Mouse (Mus musculus) activated CD4-positive, CD25-positive, alpha-beta regulatory T cell, adult 4 months (primary cell): Measurements from ENCODE around the gene Oxsr1. TPM values are rescaled to one million over a fixed set of nuclear protein-coding genes. Genes with fewer than 3 reads are reported as not detected.
"Not testable (repeated sequence)": the region's sequence is repeated elsewhere in the genome, so short reads cannot be mapped to it uniquely, and the experiment has no call there.

ENCODE experiments used
- ATAC-seq: one replicate; pipeline ENCODE4 v1.8.0; 2017
- polyA plus RNA-seq, 2 experiments: library from polyadenylated mRNA; unstranded; fragments of 100-300 nt; shearing (Covaris generic); gene quantifications; one replicate each; pipeline ENCODE4 v1.2.1; 2017

The Oxsr1 gene
- polyA plus RNA-seq, 2 experiments from 2014 or later, result 7.0 to 7.2 TPM

GRCm38 (mm10) chr9:119337842-119338241, 15.6 kb upstream of the Oxsr1 start:
- no peak for ATAC-seq

DNA sequence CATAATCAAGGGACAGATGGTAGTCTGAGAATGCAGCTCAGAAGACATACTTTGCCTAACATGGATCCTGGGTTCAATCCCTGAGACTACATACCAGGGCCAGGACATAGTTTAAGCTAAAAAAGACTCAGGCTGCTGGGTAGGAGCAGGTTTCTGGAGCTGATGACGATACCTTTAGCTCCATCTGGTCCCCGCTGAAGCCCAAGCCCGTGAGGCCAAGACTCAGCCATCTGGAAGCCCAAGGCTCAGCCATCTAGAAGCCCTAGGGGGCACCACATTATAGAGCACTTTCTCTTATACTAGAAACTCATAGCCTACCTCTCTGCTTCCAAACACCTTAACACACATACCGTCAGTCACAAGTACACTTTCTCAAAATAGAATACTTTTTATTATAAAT, 13.3 kb upstream of the Oxsr1 start:
- ATAC-seq, result no peak

DNA sequence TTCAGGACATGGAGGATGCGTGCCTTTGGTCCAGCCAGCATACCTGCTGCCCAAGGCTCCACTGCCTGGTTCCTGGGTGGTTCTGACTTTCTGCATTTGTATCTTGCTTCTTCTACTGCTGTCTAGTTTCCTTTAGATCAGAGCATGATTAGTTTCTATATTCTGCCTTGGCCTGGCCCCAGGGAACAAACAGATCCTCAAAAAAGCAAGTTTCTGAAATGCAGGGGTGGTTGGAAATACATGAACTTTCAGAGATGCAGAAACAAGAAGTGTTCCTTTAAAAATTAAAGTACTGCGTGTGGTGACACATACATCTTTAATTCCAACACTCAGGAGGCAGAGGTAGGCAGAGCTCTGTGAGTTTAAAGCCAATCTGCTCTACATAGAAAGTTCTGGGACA, 12.6 kb upstream of the Oxsr1 start:
- no peak for ATAC-seq

DNA sequence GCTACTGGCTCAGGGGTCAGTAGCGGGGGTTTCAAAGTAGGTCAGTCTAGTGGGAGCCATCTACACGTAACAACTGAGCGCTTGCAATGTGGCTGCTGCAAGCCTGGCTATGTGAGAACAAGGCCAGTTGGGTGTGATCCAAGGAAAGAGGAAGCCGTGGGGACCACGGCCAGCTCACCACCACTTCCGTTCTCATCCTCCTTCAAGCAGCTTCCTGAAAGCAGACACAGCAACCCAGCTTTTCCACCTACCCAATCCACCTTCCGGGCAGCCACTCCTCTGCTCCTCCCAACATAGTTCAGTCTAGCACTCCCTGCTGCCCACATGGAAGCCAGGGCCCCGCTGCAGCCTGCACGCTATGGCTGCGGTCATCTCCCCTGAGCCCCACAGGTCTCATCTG, 12.1 kb upstream of the Oxsr1 start:
- peak; percentile 70 for ATAC-seq

- no peak for ATAC-seq
Observed at GRCm38 (mm10) chr9:119330186-119330963, 8.1 kb upstream of the Oxsr1 start.

DNA sequence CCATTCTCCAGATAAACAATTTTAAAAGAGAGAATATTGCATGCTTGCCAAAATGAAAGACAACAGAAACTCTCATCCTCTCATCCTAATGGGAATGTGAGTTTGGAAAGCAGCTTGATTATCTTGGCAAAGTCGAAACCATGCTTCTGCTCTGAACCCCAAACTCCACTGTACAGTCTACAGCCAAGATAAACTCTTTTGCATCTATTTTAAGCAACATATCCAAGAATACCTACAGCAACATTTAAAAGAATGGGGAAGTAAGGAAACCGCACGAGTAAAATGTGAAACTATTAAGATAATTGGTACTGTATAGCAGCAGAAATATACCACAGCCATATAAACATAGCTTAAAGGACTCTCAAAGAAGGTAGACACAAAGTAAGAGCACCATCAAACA, 6.3 kb upstream of the Oxsr1 start:
- no peak for ATAC-seq

GRCm38 (mm10) chr9:119324130-119324529, 1.9 kb upstream of the Oxsr1 start:
- no peak for ATAC-seq

DNA sequence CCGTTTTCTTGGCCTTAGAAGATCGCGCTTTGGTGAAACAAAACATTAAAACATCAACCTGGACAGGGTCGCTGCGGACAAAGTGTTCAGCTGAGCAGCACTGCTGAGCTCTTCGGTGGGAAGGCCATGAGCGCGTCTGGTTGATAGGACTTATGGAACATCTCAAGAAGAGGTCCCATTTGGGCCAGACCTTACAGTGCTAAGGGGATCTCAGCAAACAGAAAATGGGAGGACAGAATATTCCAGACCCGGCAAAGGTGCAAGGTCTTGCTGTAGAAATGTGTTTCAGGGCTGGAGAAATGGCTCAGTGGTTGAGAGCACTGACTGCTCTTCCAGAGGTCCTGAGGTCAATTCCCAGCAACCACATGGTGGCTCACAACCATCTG, 1.0 kb upstream of the Oxsr1 start:
- no peak for ATAC-seq

DNA sequence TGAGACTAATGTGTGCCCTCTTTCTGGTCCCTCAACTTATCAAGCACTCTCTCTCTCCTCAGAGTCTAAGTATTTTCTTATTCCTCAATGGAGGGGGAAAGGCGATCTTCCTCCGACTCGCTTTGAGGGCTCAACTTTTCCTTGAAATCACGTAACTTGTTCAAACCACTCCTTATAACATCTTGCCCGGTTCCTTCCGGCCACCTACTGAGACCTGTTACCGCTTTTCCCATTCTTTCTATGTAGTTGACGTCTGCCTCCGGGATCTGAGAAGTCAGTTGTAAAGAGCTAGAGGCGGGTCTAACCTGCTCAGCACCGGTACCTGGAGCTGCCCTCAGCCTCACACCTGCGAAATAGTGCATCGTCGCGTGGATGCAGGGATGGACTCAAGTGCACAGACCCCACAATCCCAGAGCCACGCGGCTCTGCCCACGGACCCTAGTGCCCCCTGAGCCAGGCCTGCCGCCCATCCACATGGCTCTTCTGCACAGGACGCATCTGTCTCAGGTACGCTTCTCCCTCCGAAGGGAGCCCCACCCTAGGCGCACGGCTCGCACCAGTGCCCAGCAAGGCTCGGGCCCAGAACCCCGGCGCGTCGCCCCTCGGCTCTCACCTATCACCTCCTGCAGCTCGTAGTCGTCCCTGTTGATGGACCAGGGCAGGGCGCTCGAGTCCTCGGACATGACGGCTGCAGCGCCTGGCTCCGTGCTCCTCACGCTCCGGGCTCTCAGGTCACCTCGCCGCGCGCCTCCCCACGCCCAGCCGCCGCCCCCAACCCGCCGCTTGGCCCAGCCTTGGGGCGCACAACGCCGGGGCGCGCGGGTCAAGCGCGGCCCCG, 616 bp downstream of the Oxsr1 start:
- no peak for ATAC-seq

DNA sequence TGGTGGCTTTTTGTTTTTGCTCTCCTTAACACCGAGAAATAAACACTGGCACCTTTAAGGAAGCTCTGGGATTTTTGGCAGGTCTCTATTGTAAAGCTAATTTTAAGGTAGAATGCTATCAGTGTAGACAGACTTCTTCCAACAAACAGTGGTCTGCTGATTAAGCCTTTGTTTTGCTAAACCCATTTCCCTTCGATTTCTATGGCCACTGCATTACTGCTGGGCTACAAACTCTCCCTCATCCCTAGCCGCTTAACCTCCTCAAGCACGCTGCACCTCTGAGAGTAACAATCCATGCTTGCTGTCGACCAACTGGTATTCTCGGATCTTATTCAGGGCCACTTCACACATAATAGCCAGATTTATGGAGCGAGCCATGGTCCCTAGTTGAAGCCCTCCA, 1.3 kb downstream of the Oxsr1 start:
- no peak for ATAC-seq

- no peak for ATAC-seq
Observed at GRCm38 (mm10) chr9:119320446-119320845, 1.8 kb downstream of the Oxsr1 start.

DNA sequence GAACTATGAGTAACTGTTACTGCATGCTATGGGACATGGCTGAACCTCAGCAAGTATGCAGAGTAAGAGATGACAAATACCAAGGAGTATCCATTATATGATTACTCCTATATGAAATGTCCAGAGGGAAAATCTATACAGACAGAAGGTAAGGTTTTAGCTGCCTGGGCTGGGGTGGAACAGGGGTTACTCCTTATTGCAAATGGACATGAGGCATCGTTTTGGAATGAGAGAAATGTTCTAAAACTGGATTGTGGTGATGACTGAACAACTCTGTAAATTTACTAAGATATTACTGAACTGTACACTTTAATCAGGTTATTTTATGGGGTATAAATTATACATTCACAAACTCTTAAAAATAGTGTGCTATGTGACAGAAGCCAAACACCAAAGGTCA, 3.3 kb downstream of the Oxsr1 start:
- no peak for ATAC-seq

GRCm38 (mm10) chr9:119313096-119313495, 9.1 kb downstream of the Oxsr1 start:
- ATAC-seq, result no peak

- ATAC-seq, result no peak
Observed at GRCm38 (mm10) chr9:119309067-119309466, 13.2 kb downstream of the Oxsr1 start.

DNA sequence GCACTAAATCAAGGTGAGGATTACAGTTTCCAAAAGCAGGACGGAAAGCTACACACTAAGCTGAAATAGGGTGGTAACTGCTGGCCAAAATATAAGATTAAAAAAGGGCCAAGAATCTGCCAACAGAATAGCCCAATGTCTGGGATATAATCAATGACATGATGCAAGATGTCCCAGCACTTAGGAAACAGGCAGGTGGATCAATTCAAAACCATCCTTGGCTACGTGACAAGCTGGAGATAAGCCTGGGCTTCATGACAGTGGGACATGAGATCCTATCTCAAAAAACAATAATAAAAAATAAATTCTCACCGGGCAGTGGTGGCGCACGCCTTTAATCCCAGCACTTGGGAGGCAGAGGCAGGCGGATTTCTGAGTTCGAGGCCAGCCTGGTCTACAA, 16.4 kb downstream of the Oxsr1 start:
- ATAC-seq, result no peak

GRCm38 (mm10) chr9:119298563-119298962, 23.7 kb downstream of the Oxsr1 start:
- ATAC-seq, result no peak

DNA sequence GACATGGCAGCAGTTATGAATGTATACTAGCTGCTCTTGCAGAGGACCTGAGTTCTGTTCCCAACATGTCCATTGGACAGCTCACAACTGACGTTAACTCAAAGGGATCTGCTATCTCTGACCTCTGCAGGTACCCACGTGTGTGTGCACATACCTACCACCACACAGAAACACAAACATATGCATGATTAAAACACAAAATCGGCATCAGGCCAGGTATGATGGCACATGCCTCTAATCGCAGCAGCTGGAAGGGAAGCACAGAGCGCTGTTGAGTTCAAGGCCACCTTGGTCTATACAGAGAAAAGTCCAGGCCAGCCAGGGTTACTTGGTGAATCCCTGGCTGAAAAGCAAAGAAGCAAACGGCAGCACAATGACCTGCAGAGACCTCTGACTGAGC, 24.5 kb downstream of the Oxsr1 start:
- no peak for ATAC-seq

GRCm38 (mm10) chr9:119290791-119291190, 31.4 kb downstream of the Oxsr1 start:
- no peak for ATAC-seq

DNA sequence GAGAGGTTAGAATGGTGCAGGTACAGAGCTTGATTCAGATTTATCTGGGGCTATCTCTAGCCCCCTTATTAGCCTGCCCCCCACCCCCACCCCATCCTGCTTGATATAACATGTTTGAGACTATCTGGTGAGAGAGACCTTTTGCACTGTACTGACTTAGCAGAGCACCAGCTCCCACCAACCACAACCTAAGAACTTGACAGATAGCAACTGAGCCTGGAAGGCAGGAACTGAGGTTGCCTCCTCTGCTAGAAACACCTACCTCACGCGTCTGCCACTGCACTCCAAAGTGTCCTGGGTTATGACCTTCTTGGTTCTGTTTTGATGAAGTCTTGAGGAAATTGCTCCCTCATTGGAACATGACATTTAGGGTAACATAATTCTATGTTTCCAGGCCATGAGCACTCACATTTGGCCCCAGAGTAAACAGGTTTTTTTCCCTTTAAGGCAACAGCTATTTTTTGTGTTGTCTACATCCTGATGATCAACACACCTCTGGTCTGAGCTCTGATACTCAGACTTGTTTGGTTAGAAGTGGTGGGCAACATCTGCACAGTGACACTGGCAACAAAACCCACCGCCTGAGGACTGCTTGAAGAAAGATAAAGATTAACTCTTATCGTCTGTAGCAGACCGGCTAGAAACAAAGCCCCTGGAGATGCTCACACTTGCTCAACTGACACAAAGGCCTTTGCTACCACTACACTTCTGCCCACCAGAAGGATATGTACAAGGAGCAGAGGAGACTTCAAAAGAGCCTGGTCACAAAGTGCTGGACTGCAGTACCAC, 41.1 kb downstream of the Oxsr1 start:
- no peak for ATAC-seq

DNA sequence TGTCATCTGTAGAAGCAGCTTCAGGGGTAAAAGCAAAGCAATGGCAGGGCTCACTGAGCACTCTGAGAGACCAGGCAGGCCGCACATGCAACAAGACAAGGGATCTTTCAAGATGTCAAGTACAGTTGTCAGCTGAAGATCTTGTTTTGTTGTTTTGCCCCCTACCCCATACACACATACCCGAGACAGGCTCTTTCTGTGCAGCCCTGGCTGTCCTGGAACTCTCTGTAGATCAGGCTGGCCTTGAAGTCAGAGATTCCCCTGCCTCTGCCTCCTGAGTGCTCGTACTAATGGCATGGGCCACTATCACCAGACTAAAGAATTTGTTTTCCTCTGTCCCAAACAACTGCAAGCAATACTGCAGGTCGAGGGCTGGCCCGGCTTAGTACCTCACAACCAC, 44.2 kb downstream of the Oxsr1 start:
- no peak for ATAC-seq

DNA sequence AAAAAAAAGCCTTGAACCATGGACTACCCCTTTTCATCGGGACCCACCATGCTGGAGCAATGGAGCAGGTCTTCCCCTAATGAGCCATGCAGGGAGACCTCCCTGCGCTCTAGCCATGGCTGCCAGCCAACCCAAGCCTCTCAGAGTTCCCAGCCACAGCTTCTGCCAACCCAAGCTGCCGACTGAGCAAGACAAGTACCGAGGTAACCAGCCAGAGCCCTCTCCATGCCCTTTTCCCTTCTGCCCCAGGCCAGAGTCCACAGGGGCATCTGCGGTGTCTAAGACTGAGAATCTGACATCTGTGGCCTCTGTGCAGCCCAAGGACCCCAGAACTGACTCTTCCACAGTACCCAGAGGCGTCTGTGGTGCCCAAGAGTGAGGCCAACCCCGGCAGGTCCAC, 45.9 kb downstream of the Oxsr1 start:
- ATAC-seq, result no peak

DNA sequence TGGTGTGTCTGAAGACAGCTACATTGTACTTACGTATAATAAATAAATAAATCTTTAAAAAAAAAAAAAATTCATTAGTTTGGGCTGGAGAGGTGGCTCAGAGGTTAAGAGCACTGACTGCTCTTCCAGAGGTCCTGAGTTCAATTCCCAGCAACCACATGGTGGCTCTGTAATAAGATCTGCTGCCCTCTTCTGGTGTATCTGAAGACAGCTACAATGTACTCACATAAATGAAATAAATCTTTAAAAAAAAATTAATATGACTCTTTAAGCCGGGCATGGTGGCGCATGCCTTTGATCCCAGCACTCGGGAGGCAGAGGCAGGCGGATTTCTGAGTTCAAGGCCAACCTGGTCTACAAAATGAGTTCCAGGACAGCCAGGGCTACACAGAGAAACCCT, 47.4 kb downstream of the Oxsr1 start:
- ATAC-seq, result not testable (repeated sequence)

GRCm38 (mm10) chr9:119271496-119271895, 50.7 kb downstream of the Oxsr1 start:
- no peak for ATAC-seq
